Mouse (Mus musculus) liver, embryonic 16.5 days (tissue): ENCODE measurements around the gene Arsk. TPM values are rescaled to one million over a fixed set of nuclear protein-coding genes. Genes with fewer than 3 reads are reported as not detected.

Experiments
- ATAC-seq: fragments of 200-750 bp; cut with Nextera tagmentation; 2 replicates; pipeline ENCODE4 v1.8.0; 2017; ENCODE audit warnings: low read depth, mild to moderate bottlenecking, moderate number of reproducible peaks, moderate library complexity
- H3K27ac ChIP-seq: fragments of 300-500 bp; sonication (generic); 2 replicates; pipeline ENCODE4 v1.5.1; 2014; ENCODE audit warnings: mild to moderate bottlenecking, low read length
- H3K27me3 ChIP-seq: fragments of 300-500 bp; sonication (generic); 2 replicates; pipeline ENCODE4 v1.6.1; 2014; ENCODE audit warnings: low read depth, low read length, mixed read lengths; ENCODE audit not compliant: control insufficient read depth, insufficient read depth
- H3K36me3 ChIP-seq: fragments of 300-500 bp; sonication (generic); 2 replicates; pipeline ENCODE4 v1.6.1; 2014; ENCODE audit warnings: mild to moderate bottlenecking; ENCODE audit not compliant: control insufficient read depth, insufficient read depth
- H3K4me1 ChIP-seq: fragments of 300-500 bp; sonication (generic); 2 replicates; pipeline ENCODE4 v1.6.1; 2014; ENCODE audit warnings: low read depth, low read length, mixed read lengths; ENCODE audit not compliant: control insufficient read depth
- H3K4me2 ChIP-seq: fragments of 300-500 bp; sonication (generic); 2 replicates; pipeline ENCODE4 v1.6.1; 2014; ENCODE audit warnings: low read depth, low read length, mixed read lengths
- H3K4me3 ChIP-seq: fragments of 300-500 bp; sonication (generic); 2 replicates; pipeline ENCODE4 v1.5.1; 2014; ENCODE audit warnings: low read depth, mild to moderate bottlenecking, low read length
- H3K9ac ChIP-seq: fragments of 300-500 bp; sonication (generic); 2 replicates; pipeline ENCODE4 v1.6.1; 2014; ENCODE audit warnings: low read depth, low read length
- H3K9me3 ChIP-seq: fragments of 300-500 bp; sonication (generic); replicated peaks from 2 replicates; pipeline ENCODE4 v1.6.1; 2016; ENCODE audit warnings: low read length; ENCODE audit not compliant: control insufficient read depth
- WGBS: fragments of 180-500 bp; shearing (Covaris S2); extraction: QIAGEN DNeasy Blood & Tissue Kit; methylation state at CpG from one replicate; pipeline ENCODE4 v1.1.7; 2014; ENCODE audit not compliant: insufficient replicate concordance; 5-methylcytosine and 5-hydroxymethylcytosine counted together
- polyA plus RNA-seq: library from polyadenylated mRNA; unstranded; fragments of >200 nt; fragmentation: Nextera tagmentation; extraction: Ambion mirVana; gene quantifications from 2 replicates; pipeline ENCODE4 v1.2.1, GENCODE M21; 2015

The Arsk gene
- 2.5 and 2.9 TPM in 2 replicates for polyA plus RNA-seq

DNA sequence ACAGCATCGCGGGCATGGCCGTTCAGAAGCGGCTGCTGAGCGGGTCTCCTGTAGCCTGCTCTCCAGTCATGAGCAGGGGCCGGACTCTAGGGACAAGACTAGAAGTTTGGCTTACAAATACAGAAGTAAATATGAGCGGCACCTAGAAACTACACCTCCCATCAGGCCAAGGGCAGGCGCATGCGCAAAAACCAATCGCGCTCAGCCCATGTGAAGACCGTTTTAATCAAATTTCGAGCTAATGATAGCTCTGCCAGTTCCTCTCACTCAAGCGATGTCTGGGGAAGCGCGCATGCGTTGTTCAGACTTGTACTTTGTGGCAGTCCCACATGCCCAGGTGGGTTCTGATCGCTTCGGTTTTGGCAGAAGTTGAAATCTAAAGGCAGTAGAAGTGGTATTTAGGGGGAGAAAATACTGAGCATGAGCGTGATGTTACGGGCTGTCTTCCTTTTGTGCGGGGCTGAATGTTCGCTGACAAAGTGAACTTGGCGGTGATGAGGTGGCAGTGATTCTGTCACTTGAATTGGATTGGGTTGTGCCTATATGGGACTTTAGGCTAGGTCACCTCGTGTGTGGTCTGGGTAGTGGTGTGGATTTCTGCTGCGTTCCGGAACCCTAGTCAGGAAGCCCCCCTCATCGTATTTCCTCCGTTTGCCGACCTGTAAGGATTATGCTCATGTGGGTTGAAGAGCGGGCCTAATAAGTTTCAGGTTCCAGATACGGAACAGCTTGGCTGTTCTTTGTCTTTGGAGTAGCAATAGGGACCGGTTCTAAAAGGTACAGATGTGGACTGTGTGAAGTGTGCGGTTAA lies at the start of gene Arsk, which contains the start of gene Ttc37:
Gene Arsk, minus strand, starts transcription at position 168 of the 811 bp plus-strand sequence.
Gene Ttc37, plus strand, starts transcription at position 242 of the 811 bp plus-strand sequence.
- peak; percentile 96 for ATAC-seq
- WGBS, result under 1% methylated on average over 34 of the region's 34 CpGs
- H3K27ac ChIP-seq, result peak within 1 kb of the TSS; percentile 85
- no peaks in the 10 kb centered on the region for H3K9me3 ChIP-seq
- H3K36me3 ChIP-seq, result no peaks in the 10 kb centered on the region
- H3K4me3 ChIP-seq, result peak within 1 kb of the TSS; percentile 71
- H3K4me2 ChIP-seq, result peak within 1 kb of the TSS; percentile 85
- peak within 1 kb of the TSS; percentile 80 for H3K9ac ChIP-seq
- H3K27me3 ChIP-seq, result no peaks in the 10 kb centered on the region
- no peaks in the 10 kb centered on the region; the same call in 1 of the 2 replicates for H3K4me1 ChIP-seq

DNA sequence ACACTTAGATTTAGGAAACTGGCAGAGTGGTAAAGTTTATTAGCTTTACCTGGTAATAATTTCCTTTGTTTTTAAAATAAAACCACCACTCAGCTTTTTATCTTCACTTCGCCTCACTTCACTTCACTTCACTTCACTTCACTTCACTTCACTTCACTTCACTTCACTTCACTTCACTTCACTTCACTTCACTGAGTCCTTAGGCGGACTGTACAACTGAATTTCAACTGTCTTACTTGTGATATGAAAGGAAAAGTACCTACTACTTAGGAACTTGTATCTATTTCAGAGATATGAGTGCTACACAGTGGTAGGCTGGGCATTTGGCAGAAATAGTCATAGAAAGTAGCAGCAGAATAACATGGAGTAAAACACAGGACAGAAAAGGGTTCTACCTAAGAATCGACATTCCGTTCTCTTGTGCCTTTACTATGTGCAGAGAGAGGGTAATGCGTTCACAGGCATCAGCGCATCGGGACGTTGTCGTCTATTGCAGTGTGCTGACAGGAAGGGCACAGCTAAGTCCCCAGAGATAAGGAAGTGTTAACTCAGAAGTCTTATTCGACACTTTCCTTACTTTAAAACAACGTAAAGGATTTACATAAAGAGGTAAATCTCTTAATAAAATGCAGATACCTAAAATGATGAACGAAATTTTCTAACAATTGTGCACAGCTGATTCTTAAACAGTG lies 42.8 kb upstream of the Arsk start:
- no peak for ATAC-seq
- Histone ChIP-seq H3K4me3 (no peak overlapping the region), H3K9ac (no peak overlapping the region), H3K9me3 (no peaks in the 10 kb centered on the region), H3K27ac (no peak overlapping the region), H3K4me1 (no peaks in the 10 kb centered on the region), H3K4me2 (no peak overlapping the region), H3K27me3 (no peaks in the 10 kb centered on the region), H3K36me3 (no peaks in the 10 kb centered on the region)
- 69% methylated on average over 12 of the region's 12 CpGs for WGBS

DNA sequence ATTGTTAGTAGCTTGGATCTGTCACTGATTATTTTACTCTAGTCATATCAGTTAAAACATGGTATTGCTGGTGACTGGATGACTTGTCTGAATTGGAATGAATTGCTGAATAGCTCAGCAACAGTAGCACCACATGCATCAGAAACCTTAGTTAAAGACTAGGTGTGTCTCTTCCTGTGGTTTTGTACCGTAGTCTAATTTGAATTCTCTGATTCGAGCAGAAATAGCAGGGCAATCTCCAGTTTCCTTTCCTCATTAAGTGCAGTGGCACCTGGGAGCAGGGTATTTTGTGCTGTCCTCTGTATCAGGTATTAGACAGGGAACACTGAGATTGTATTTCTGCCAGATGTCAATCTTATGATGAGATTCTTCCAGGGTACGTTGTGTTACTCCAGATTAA lies 40.4 kb upstream of the Arsk start:
- WGBS, result 49% methylated on average over 3 of the region's 3 CpGs
- Histone ChIP-seq H3K9ac (no peak overlapping the region), H3K36me3 (no peaks in the 10 kb centered on the region), H3K4me1 (no peaks in the 10 kb centered on the region), H3K4me3 (no peak overlapping the region), H3K27ac (no peak overlapping the region), H3K9me3 (no peaks in the 10 kb centered on the region), H3K27me3 (no peaks in the 10 kb centered on the region), H3K4me2 (no peak overlapping the region)
- no peak for ATAC-seq

DNA sequence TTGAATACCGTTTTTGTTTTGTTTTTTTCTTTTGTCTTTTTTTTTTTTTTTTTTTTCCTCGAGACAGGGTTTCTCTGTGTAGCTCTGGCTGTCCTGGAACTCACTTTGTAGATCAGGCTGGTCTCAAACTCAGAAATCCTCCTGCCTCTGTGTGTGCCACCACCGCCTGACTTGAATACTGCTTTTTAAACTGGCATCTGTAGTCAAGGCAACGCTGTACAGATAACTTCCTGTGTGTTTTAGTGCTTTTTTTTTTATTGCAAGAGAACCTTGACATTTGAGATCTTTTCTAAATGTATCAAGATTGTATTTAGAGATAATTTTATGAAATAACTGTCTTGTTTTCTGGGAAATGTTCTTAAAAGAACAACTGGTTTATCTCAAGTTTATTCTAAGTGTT lies 34.0 kb upstream of the Arsk start:
- Histone ChIP-seq H3K4me1 (no peaks in the 10 kb centered on the region), H3K9ac (no peak overlapping the region), H3K4me3 (no peak overlapping the region), H3K4me2 (no peak overlapping the region), H3K27ac (no peak overlapping the region), H3K9me3 (no peaks in the 10 kb centered on the region), H3K36me3 (peaks cover 4% of the 10 kb centered on the region; the same call in 1 of the 2 replicates), H3K27me3 (no peaks in the 10 kb centered on the region)
- WGBS, result 71% methylated on average over 4 of the region's 4 CpGs
- ATAC-seq, result no peak

DNA sequence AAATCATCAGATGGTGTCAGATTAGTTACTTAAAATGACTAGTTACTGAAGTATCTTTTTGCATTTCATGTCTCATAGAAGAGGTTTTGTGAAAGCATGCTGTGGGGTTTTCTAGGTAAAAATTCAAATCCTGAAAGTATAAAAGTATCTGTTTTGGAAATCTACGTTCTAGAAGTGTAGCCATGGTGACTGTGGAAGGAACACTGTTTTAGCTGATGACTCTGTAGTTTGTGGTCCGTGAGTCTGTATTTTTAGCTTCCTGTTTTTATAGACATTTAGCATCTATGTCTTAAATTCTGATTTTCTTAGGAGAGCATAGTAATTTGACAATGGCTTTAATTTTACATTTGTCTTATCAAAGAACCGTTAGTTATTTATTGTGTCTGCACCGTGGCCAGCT lies 30.3 kb upstream of the Arsk start:
- 68% methylated on average over 4 of the region's 4 CpGs for WGBS
- H3K4me3 ChIP-seq, result no peak overlapping the region
- H3K4me2 ChIP-seq, result no peak overlapping the region
- H3K27ac ChIP-seq, result no peak overlapping the region
- H3K27me3 ChIP-seq, result no peaks in the 10 kb centered on the region
- ATAC-seq, result no peak
- no peaks in the 10 kb centered on the region for H3K9me3 ChIP-seq
- peaks cover 10% of the 10 kb centered on the region for H3K36me3 ChIP-seq
- H3K4me1 ChIP-seq, result no peaks in the 10 kb centered on the region
- H3K9ac ChIP-seq, result no peak overlapping the region

DNA sequence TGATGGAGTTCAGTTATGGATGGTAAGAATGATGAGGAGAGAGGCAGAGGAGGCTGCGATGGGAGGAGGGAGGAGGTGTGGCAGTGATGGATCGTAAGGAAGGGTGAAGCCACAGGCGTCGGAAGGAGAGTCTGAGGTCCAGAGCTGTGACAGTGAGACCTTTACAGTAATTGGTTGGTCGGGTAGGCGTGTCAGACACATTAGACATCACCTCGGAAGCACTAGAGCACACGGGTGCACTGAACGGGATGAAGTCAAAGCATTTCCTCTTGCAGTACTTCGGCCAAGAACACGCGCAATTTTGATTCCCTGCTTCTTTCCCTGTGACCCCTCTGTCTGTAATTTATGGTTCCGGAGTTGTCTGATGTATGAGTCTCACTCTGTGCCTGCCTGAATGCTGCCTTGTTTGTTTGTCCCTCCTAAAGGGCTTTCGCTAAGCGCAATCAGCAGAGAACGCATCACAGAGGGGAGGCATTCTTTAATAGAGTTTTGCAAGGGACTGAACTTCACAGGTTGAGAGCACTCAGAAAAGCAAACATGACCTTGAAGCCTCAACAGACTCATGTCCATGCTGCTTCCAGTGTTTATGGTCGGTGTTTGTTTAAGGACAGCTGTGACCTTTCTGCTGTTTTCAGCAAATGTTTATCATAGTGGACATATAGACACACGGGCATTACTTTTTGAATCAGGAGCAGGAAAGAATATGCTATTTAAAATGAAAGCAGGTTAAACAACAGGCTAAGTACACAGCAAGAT lies 10.8 kb upstream of the Arsk start:
- 77% methylated on average over 18 of the region's 18 CpGs for WGBS
- H3K27ac ChIP-seq, result no peak overlapping the region
- no peaks in the 10 kb centered on the region for H3K4me1 ChIP-seq
- peak; percentile 70 for ATAC-seq
- no peak overlapping the region for H3K4me2 ChIP-seq
- H3K4me3 ChIP-seq, result no peak overlapping the region
- peaks cover 4% of the 10 kb centered on the region for H3K36me3 ChIP-seq
- H3K9ac ChIP-seq, result no peak overlapping the region
- no peaks in the 10 kb centered on the region for H3K27me3 ChIP-seq
- no peaks in the 10 kb centered on the region for H3K9me3 ChIP-seq

DNA sequence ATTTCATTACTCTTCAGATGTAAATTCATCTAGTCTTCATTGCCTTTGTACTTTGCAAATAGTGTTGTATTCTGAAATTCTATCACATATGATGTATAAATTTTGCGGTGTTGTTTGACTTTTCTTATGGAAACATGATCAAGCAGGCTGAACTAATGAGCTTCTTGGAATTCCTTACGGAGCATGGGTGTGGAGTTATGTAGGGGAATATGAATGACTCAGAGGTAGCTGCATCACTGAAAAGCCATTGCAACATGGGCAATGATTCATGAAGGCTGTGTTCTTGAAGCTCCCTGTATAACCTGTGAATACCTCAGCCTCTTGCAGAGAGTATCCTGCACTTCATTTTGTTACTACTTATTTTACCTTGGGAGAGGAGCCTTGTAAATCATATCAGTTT lies 3.5 kb upstream of the Arsk start:
- Histone ChIP-seq H3K4me1 (no peaks in the 10 kb centered on the region; the same call in 1 of the 2 replicates), H3K9ac (no peak overlapping the region), H3K4me2 (no peak overlapping the region), H3K9me3 (no peaks in the 10 kb centered on the region), H3K27ac (no peak overlapping the region), H3K27me3 (no peaks in the 10 kb centered on the region), H3K4me3 (no peak overlapping the region), H3K36me3 (no peaks in the 10 kb centered on the region)
- ATAC-seq, result no peak
- 87% methylated on average over 2 of the region's 2 CpGs for WGBS

DNA sequence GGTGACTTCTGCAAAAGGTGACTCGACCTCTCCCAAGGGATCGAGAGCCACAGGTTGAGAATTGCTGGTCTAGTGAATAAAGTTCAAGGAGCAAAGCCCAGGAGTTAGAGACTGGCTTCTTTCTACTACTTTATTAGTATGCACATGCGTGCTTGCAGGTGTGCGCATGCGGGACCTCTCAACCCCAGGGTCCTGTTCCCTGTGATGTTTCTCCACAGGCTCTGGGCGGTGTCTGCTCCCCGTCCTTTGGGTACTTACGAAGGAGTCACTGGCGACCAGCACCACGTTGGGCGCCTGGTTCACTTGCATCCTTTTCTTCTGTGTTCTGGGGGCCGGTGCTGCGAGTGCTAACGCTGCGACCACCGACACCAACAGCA lies 356 bp downstream of the Arsk start:
- peak overlapping the region; percentile 71 for H3K4me3 ChIP-seq
- H3K27ac ChIP-seq, result peak overlapping the region; percentile 85
- no peaks in the 10 kb centered on the region for H3K9me3 ChIP-seq
- peak overlapping the region; percentile 80 for H3K9ac ChIP-seq
- H3K27me3 ChIP-seq, result no peaks in the 10 kb centered on the region
- 5% methylated on average over 16 of the region's 16 CpGs for WGBS
- ATAC-seq, result peak; percentile 76
- peak overlapping the region; percentile 81 for H3K4me2 ChIP-seq
- no peaks in the 10 kb centered on the region for H3K36me3 ChIP-seq
- no peaks in the 10 kb centered on the region; the same call in 1 of the 2 replicates for H3K4me1 ChIP-seq
